Mouse (Mus musculus): ENCODE measurements around the gene Tango2. TPM values are rescaled to one million over a fixed set of nuclear protein-coding genes. Genes with fewer than 3 reads are reported as not detected.

Gene Tango2
- total and polyA plus RNA-seq, 3 experiments = 3.8 to 10.8 (median 9.6) TPM

- Histone ChIP-seq H3K36me3 (replicated peaks in 1 of 2; ENCODE audit: control insufficient read depth in 1 of 2, insufficient read depth in 1 of 2, low read length in 1 of 2) (no peaks in the 10 kb centered on the region), H3K4me1 (ENCODE audit: control insufficient read depth in 1 of 2, insufficient read depth in 2 of 2) (peaks cover 2 to 5% of the 10 kb centered on the region in 2 experiments; a peak in 1 of 4 replicates), H3K79me2 (replicated peaks; ENCODE audit: control insufficient read depth, extremely low read depth, insufficient read depth, poor library complexity, severe bottlenecking) (no peaks in the 10 kb centered on the region), H3K4me3 (replicated peaks in 1 of 3; ENCODE audit: low read depth in 2 of 3, low read length in 2 of 3, poor library complexity in 1 of 3) (no peak overlapping the region), H3K9ac (ENCODE audit: insufficient read depth, low read depth) (no peak overlapping the region), H3K4me2 (ENCODE audit: insufficient read depth, low read depth, poor library complexity, severe bottlenecking) (no peak overlapping the region), H3K9me3 (replicated peaks; ENCODE audit: low read length) (no peaks in the 10 kb centered on the region), H3K27me3 (replicated peaks) (peaks cover 4% of the 10 kb centered on the region), H3K27ac (ENCODE audit: insufficient read depth, low read depth) (no peak overlapping the region)
- TF ChIP-seq UBTF (IDR thresholded peaks at IDR 0.05; ENCODE audit: low read depth, low read length) (no peak), ETS1 (conservative IDR thresholded peaks at IDR 0.05; ENCODE audit: low read depth, low read length) (no peak), ZNF384 (IDR thresholded peaks at IDR 0.05; ENCODE audit: low read depth, low read length) (no peak), ZKSCAN1 (IDR thresholded peaks at IDR 0.05; ENCODE audit: borderline replicate concordance, low read depth, low read length) (no peak), POLR2A (IDR thresholded peaks at IDR 0.05; ENCODE audit: low read depth, low read length) (no peak), MAZ (IDR thresholded peaks at IDR 0.05; ENCODE audit: low read depth, low read length) (no peak), CTCF (conservative IDR thresholded peaks at IDR 0.05 in 1 of 2, IDR thresholded peaks at IDR 0.05 in 1 of 2; ENCODE audit: low read depth in 2 of 2, low read length in 2 of 2) (no peak), HCFC1 (IDR thresholded peaks at IDR 0.05; ENCODE audit: low read depth, low read length) (no peak), KAT2A (IDR thresholded peaks at IDR 0.05; ENCODE audit: insufficient replicate concordance, low read length) (no peak), BHLHE40 (IDR thresholded peaks at IDR 0.05; ENCODE audit: low read depth, low read length) (no peak), IRF4 (IDR thresholded peaks at IDR 0.05; ENCODE audit: low read depth, low read length) (no peak), SIN3A (IDR thresholded peaks at IDR 0.05; ENCODE audit: low read length) (no peak), CHD2 (IDR thresholded peaks at IDR 0.05; ENCODE audit: low read length) (no peak), JUND (conservative IDR thresholded peaks at IDR 0.05; ENCODE audit: low read depth, low read length) (no peak), RAD21 (IDR thresholded peaks at IDR 0.05; ENCODE audit: low read depth, low read length) (no peak)
- no peak for DNase-seq (ENCODE audit: extremely low read depth)
- dilution Hi-C loops (cut with MboI; ENCODE audit: extremely low pct_ligation_motif_present, extremely low pct_unique_long_range_greater_than_20kb, low sequenced_read_pairs) (no loop called here), in situ Hi-C loops (cut with MboI; ENCODE audit: low pct_ligation_motif_present, low pct_unique_long_range_greater_than_20kb, low sequenced_read_pairs) (no loop called here)
Measured at GRCm38 (mm10) chr16:18383756-18384155, 35.9 kb upstream of the Tango2 start.

GRCm38 (mm10) chr16:18383045-18383726, 35.3 kb upstream of the Tango2 start:
- dilution Hi-C loops (cut with MboI; ENCODE audit: extremely low pct_ligation_motif_present, extremely low pct_unique_long_range_greater_than_20kb, low sequenced_read_pairs) = no loop called here
- Histone ChIP-seq H3K4me1 (ENCODE audit: control insufficient read depth in 1 of 2, insufficient read depth in 2 of 2) (peaks cover 2 to 5% of the 10 kb centered on the region in 2 experiments; a peak in 1 of 4 replicates), H3K9me3 (replicated peaks; ENCODE audit: low read length) (no peaks in the 10 kb centered on the region), H3K36me3 (replicated peaks in 1 of 2; ENCODE audit: control insufficient read depth in 1 of 2, insufficient read depth in 1 of 2, low read length in 1 of 2) (no peaks in the 10 kb centered on the region), H3K9ac (ENCODE audit: insufficient read depth, low read depth) (no peak overlapping the region), H3K79me2 (replicated peaks; ENCODE audit: control insufficient read depth, extremely low read depth, insufficient read depth, poor library complexity, severe bottlenecking) (no peaks in the 10 kb centered on the region), H3K4me3 (replicated peaks in 1 of 3; ENCODE audit: low read depth in 2 of 3, low read length in 2 of 3, poor library complexity in 1 of 3) (no peak overlapping the region), H3K4me2 (ENCODE audit: insufficient read depth, low read depth, poor library complexity, severe bottlenecking) (no peak overlapping the region), H3K27me3 (replicated peaks) (peaks cover 4% of the 10 kb centered on the region), H3K27ac (ENCODE audit: insufficient read depth, low read depth) (no peak overlapping the region)
- in situ Hi-C loops (cut with MboI; ENCODE audit: low pct_ligation_motif_present, low pct_unique_long_range_greater_than_20kb, low sequenced_read_pairs) = no loop called here
- DNase-seq (ENCODE audit: extremely low read depth) = no peak
- TF ChIP-seq NRF1 (IDR thresholded peaks at IDR 0.05; ENCODE audit: low read depth, low read length) (no peak), SMC3 (IDR thresholded peaks at IDR 0.05; ENCODE audit: low read depth, low read length) (no peak), NELFE (IDR thresholded peaks at IDR 0.05; ENCODE audit: low read depth, low read length) (no peak), ZKSCAN1 (IDR thresholded peaks at IDR 0.05; ENCODE audit: borderline replicate concordance, low read depth, low read length) (no peak), BHLHE40 (IDR thresholded peaks at IDR 0.05; ENCODE audit: low read depth, low read length) (no peak), USF2 (conservative IDR thresholded peaks at IDR 0.05; ENCODE audit: low read depth, low read length) (no peak), HCFC1 (IDR thresholded peaks at IDR 0.05; ENCODE audit: low read depth, low read length) (no peak), JUN (IDR thresholded peaks at IDR 0.05; ENCODE audit: insufficient read depth, low read depth, low read length) (no peak), ZNF384 (IDR thresholded peaks at IDR 0.05; ENCODE audit: low read depth, low read length) (no peak), PAX5 (IDR thresholded peaks at IDR 0.05; ENCODE audit: low read length) (no peak), SIN3A (IDR thresholded peaks at IDR 0.05; ENCODE audit: low read length) (no peak), JUND (conservative IDR thresholded peaks at IDR 0.05; ENCODE audit: low read depth, low read length) (no peak), ELF1 (IDR thresholded peaks at IDR 0.05; ENCODE audit: low read depth, low read length) (no peak), E2F4 (IDR thresholded peaks at IDR 0.05; ENCODE audit: insufficient replicate concordance, low read depth, low read length) (no peak)
